In genomic region chr2:115604132-115604531, GRCm38 (mm10) we compare ENCODE assay signal across 20 mouse cellular contexts.
"Had no signal": no experiment of that assay in that cellular context is flagged by ENCODE, and none has a peak within 500 bp of the region (broad histone marks: within the 10 kb centered on the region; RNA-seq: fewer than 3 reads in every experiment).

No protein-coding gene starts in this region.

- H3K9me3 ChIP-seq: liver, embryonic 15.5 days; megakaryocyte, embryonic 14.5 days; midbrain, embryonic 12.5 days; neural tube, embryonic 13.5 days; neural tube, embryonic 15.5 days had no signal

- H3K27me3 ChIP-seq: liver, embryonic 15.5 days; megakaryocyte, embryonic 14.5 days; midbrain, embryonic 12.5 days; neural tube, embryonic 13.5 days; neural tube, embryonic 15.5 days had no signal

- H3K27ac ChIP-seq: liver, embryonic 15.5 days; midbrain, embryonic 12.5 days; neural tube, embryonic 13.5 days; neural tube, embryonic 15.5 days had no signal

- H3K4me2 ChIP-seq: liver, embryonic 15.5 days; lung, embryonic 14.5 days; midbrain, embryonic 12.5 days; neural tube, embryonic 13.5 days; neural tube, embryonic 15.5 days had no signal

- H3K36me3 ChIP-seq: liver, embryonic 15.5 days; midbrain, embryonic 12.5 days; neural tube, embryonic 13.5 days; neural tube, embryonic 15.5 days had no signal

- DNase-seq: lung, adult 18-20 months; lung, embryonic 14.5 days; lung, postnatal 10 days; lung, postnatal 4 days; midbrain, embryonic 14.5 days; retina, postnatal 1 day; right cerebral cortex, adult 18-20 months; right cerebral cortex, postnatal 25 days; right cerebral cortex, postnatal 4 days; spleen, adult 18-20 months; thymus, adult 18-20 months; thymus, postnatal 14 days; thymus, postnatal 36 days had no signal

- ATAC-seq: midbrain, embryonic 16.5 days had no signal

- H3K4me3 ChIP-seq: liver, embryonic 15.5 days; megakaryocyte, embryonic 14.5 days; midbrain, embryonic 12.5 days; myocyte; neural tube, embryonic 13.5 days; neural tube, embryonic 15.5 days had no signal

- H3K9ac ChIP-seq: liver, embryonic 15.5 days; lung, embryonic 14.5 days; midbrain, embryonic 12.5 days; neural tube, embryonic 13.5 days; neural tube, embryonic 15.5 days had no signal
